Comparison of ENCODE assay signal across 13 mouse cellular contexts in the genomic region with DNA sequence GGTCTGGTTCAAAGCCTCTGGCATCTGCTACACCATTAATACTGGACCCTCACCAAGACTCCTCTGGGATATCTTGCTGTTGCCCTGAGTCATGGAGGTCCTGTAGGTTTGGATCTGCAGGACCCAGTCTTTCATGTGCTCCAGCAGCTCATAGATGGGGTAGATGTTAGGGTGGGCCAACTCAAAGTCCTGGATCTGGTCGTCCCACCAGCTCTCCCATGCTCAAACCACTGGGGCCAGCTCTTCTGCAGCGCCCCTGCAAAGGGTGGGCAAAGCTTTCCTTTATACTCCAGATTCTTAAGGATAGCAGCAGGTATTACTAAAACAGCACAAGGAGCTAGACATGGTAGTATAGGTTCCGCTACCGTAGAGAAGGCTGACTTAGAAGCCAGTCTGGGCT. TPM values are rescaled to one million over a fixed set of nuclear protein-coding genes. Genes with fewer than 3 reads are reported as not detected.
DNase-seq lines count a peak whose midpoint lies in the region.
"Had no signal": no experiment of that assay in that cellular context is flagged by ENCODE, and none has a peak within 500 bp of the region (broad histone marks: within the 10 kb centered on the region; RNA-seq: fewer than 3 reads in every experiment).

No protein-coding gene starts in this region.

- DNase-seq in heart, adult 11 months: peak; percentile 74
- no peak for DNase-seq in heart, adult 18-20 months
- DNase-seq: adrenal gland, adult 2 months; adrenal gland, adult 8-10 months; adrenal gland, postnatal 10 days; adrenal gland, postnatal 14 days; adrenal gland, postnatal 25 days; adrenal gland, postnatal 36 days; B cell, adult 2 months; cerebellum, adult 11 months; cerebellum, adult 11-12 months; cerebellum, adult 18-20 months; cerebellum, adult 2 months had no signal

RNA-seq across cellular contexts. Expression of gene Rcl1, which starts 4.6 kb away (rescaled TPM):
- 1 to 10 TPM; 4.2 to 5.9 TPM for total RNA-seq in heart, adult 18-20 months (2021)

RNA-seq across cellular contexts. Expression of gene Ak3, which starts 58.1 kb away (rescaled TPM):
- total RNA-seq in heart, adult 18-20 months (2021): 10 to 100 TPM; 90.8 TPM
